Mouse (Mus musculus): ENCODE results near the gene Snai3.

Gene Snai3

DNA sequence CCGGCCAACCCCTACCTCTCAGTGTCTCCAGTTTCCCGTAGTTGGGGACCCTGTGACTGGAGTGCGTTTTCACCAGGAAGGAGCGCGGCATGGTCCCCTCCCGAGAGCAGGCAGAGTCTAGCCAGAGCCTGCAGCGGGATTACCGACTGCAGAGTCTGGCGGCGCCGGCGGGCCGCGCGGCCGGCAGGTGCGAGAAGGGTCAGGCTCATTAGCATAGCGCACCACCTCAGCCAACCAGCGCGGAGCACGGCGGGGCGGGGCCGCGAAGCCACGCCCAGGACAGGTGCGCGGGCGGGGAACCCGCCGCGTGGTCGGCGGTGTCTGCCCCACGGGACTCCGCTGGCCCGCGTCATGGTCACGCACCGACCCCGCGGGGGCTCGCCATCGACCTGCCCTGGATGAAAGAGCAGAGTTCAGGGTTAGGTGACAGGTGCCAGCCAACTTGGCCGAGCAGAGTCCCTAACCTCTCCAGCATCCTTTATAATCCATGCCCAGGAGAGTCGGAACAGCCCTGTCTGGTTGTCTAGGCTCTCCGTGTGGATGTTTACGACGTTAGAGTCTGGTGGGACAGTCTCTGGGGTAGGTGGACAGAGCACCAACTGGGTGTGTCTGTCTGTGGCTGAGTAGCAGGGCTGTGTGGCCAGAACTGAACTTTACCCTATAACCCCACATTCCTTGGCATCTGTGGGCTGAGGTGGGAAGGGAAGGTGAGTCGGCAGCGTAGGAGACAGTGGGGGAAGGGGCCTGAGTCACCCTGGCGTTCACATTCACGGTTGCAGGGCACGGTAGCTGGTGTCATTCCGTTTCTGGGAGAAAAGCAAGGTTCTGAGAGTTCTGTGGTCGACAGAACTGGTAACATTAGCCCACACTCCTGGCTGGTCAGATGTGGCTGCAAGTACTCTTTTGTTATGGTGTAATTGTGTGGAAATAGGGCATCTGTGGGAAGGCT lies at the start of gene Snai3:
TSS of gene Snai3 (minus strand) at position 210 of the 949 bp plus-strand sequence.
- in situ Hi-C loops (cut with MboI, MseI), result no loop called here

- in situ Hi-C loops (cut with MboI, MseI), result loop anchor here (5.0 to 25.0 kb wide), 4 partner anchors 46 to 1564 kb away; no protein-coding TSS in a partner anchor
These were observed 40.3 kb upstream of the Snai3 start for GRCm38 (mm10) chr8:122500856-122501255.

DNA sequence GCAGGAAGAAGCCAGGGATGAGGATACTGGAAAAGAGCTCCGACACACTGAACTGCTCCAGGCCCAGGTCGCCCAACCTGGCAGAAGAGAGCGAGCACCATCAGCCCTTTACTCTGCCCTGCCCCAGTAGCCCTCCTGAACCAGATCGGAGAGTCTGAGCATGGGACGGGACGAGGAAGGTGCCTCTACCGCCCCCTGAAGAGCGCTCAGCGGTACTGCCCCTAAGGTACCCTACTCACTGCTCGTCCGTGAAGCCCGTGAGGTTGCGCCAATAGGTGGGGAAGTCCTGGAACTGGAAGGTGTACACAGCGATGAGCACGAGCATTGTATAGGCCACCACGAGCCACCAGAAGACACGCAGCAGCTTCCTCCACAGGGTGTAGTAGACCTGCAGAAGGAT lies 37.4 kb upstream of the Snai3 start:
- in situ Hi-C loops (cut with MboI, MseI), result no loop called here

DNA sequence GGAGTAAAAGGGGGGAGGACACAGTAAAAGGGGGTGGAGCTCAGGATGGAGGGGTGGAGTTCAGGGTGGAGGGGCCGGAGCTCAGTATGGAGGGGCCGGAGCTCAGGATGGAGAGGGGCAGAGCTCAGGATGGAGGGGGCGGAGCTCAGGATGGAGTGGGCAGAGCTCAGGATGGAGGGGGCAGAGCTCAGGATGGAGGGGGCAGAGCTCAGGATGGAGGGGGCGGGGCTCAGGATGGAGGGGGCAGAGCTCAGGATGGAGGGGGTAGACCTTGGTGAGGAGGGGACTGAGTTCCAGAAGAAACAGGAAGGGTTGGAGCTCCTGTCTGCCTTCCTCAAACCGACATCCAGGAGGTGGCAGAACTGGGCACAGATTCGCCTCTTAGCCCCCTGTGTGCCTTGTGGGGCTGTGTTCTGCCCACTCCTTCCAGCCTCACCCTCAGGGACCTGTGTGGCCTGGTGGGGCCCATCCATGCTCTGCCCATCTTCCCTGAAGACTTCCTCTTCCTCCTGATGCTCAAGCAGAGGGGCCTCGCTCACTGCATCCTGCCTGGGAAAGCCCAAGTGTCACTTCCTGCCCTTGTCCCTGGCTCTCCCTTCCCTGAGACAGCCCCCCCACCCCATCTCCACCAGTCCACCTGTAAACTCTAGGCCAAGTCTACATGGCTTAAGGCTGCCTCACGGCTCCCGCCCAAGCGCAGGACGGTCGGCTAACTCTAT lies 36.6 kb upstream of the Snai3 start:
- in situ Hi-C loops (cut with MboI, MseI), result no loop called here

- in situ Hi-C loops (cut with MboI, MseI), result no loop called here
These were observed 27.9 kb upstream of the Snai3 start for GRCm38 (mm10) chr8:122488387-122488786.

DNA sequence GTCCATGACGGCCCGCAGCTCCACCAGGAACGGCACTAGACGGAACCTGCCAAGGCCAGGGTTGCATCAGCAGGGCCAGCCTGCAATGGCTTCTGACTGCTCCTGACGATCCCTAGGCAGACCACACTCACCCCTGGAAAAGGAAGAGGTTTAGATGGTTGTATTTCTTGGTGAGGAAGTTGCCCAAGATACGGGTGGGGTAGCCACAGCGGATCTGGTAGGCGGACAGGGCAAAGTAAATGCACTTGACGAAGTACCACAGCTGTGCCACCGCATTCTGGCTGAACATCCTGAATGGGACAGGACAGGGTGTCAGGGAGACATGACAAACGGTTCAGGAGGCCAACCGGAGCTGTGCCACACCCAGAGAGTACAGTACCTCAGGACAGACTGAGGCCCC lies 24.3 kb upstream of the Snai3 start:
- in situ Hi-C loops (cut with MboI, MseI), result no loop called here

GRCm38 (mm10) chr8:122483877-122484276 lies 23.3 kb upstream of the Snai3 start:
- in situ Hi-C loops (cut with MboI, MseI), result no loop called here

GRCm38 (mm10) chr8:122482448-122482847 lies 21.9 kb upstream of the Snai3 start:
- in situ Hi-C loops (cut with MboI, MseI), result no loop called here

GRCm38 (mm10) chr8:122475580-122476320 lies 15.2 kb upstream of the Snai3 start, which contains the start of the genes Rnf166 and Ctu2:
TSS of gene Rnf166 (minus strand) at chr8:122476064.
TSS of gene Ctu2 (plus strand) at chr8:122476143.
- in situ Hi-C loops (cut with MboI, MseI), result no loop called here

GRCm38 (mm10) chr8:122474951-122475560 lies 14.5 kb upstream of the Snai3 start:
- in situ Hi-C loops (cut with MboI, MseI), result loop anchor here (5.0 kb wide), 1 partner anchor 38 kb away; no protein-coding TSS in a partner anchor

DNA sequence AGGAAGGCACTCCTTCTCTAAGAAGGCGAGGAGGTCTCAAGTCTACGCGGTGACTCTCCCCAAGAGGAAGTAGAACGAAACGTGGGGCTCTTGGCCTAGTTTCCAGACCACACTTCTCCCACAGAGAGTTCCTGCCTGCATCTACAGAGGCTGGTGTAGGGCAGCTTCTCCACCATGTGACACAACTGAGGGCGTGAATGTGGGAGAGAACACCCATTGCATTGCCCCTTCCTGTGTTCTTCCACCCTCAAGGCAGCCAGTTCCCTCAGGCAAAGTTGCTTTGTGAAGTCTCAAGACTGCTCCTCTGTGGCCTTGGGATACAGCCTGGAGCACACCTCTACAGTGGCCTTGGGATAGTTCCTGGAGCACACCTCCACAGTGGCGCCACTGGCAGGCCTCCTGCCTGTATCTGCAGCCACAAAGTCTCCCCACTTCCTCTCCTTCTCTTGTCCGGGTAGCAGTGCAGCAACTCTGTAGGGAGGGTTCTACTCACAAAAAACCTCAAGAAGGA lies 13.4 kb upstream of the Snai3 start:
- in situ Hi-C loops (cut with MboI, MseI), result loop anchor here (5.0 kb wide), 1 partner anchor 37 kb away; no protein-coding TSS in a partner anchor

DNA sequence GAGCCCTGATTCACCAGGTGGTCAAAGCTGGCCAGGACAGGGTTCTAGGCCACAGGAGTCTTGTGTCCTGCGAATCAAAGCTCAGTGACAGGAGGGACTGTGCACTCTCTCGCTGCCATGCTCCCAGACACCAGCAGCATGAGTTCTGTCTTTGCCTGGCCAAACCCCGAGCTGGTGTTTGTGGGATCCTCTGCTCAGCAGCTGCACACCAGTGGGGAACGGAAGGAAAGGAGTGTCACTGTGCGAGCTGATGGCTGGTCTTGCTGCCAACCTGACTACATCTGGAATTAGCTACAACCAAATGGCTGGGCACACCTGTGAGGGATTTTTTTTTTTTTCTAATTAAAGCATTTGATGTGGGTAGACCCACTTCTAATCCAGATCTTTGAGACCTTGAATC lies 10.2 kb upstream of the Snai3 start:
- in situ Hi-C loops (cut with MboI, MseI), result loop anchor here (5.0 kb wide), 1 partner anchor 33 kb away; no protein-coding TSS in a partner anchor

DNA sequence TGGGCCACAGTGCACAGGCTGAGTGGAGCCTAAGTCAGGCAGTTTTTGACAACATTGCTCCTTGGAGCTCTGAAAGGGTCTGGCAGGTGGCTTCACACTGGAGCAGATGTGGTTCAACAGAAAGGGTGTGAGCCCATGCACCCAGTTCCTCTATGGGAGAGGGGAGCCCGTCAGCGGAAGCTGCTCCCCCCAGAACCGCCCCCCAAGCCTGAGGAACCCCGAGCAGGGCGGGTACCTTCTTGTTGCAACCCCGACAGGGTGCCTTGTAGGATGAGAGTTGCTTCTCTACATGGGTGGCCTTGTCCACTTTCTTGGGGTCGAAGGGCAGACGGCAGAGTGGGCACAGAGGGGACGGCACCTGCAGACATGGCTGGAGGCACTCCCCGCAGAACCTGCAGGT lies 9.4 kb upstream of the Snai3 start:
- in situ Hi-C loops (cut with MboI, MseI), result loop anchor here (5.0 kb wide), 1 partner anchor 33 kb away; no protein-coding TSS in a partner anchor

DNA sequence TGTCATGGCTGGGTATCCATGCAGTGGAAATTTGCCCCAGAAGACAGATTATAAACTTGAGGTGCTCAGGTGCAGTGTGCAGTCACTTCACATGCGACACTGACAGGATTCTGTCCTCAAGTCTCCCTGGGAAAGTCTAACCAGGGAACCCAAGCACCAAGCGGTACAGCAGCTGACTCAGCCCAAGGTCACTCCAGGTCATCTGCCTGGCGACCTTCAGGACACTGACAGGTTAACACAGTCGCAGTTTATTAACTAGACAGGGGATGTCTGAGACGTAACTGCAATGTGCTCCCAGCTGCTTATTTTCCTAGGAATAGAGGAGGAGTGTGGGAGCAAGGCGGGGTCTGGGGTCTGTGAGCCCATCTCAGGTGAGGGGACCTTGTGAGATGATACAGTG lies 8.9 kb upstream of the Snai3 start:
- in situ Hi-C loops (cut with MboI, MseI), result no loop called here

- in situ Hi-C loops (cut with MboI, MseI), result no loop called here
These were observed 7.3 kb upstream of the Snai3 start for GRCm38 (mm10) chr8:122467816-122468215.

DNA sequence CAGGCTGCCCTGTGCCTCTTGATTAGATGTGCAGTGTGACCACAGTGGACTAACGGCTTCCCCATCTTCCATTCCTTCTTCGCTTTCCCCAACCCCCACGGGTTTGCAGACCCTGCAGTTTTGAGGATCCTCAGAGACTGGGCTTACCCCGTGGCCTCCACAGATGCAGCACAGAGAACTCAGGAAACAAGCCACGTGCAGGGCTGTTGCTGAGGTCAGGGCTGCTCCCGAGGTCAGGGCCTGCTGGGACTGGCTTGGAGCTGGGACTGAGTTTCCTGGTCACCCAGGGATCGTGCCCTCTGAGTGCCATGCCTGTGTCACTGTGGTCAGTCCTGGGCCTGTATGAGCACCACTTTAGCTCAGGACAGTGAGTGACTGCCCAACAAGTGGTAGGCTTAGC lies 4.5 kb upstream of the Snai3 start:
- in situ Hi-C loops (cut with MboI, MseI), result no loop called here

GRCm38 (mm10) chr8:122463651-122464640 lies 3.4 kb upstream of the Snai3 start:
- in situ Hi-C loops (cut with MboI, MseI), result no loop called here

DNA sequence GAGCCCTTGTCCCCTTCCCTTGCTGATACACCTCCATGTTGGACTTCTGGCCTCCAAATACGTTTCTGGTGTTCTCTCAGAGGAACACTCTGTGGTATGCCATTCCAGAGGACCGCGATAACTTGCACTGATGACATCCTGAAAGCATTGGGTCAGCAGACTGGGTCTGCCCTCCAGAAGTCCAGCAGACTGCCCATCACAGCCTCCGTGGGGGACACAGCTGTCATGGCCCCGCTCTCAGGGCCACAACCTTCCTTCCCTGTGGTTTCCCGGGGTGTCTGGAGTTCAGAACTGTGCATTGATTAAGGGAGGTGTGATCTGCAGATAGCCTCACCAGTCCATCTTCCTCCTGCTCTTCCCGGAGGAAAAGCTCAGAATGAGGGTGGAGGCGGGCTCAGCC lies 2.0 kb upstream of the Snai3 start:
- in situ Hi-C loops (cut with MboI, MseI), result no loop called here

- in situ Hi-C loops (cut with MboI, MseI), result no loop called here
These were observed 1.1 kb upstream of the Snai3 start for GRCm38 (mm10) chr8:122461473-122462148.

Measured in T-helper 2 cell (primary cell).